Mouse (Mus musculus): ENCODE data around the gene Fbxl16. TPM values are rescaled to one million over a fixed set of nuclear protein-coding genes. Genes with fewer than 3 reads are reported as not detected.

The Fbxl16 gene
- 33.0 and 43.5 TPM in 2 replicates for polyA plus RNA-seq (2015; fragmentation: Nextera tagmentation; extraction: Ambion mirVana)

GRCm38 (mm10) chr17:25808789-25809605 lies at the start of gene Fbxl16:
Gene Fbxl16, plus strand, starts transcription at chr17:25809085.
- Histone ChIP-seq H3K4me1 (replicated peaks; ENCODE audit: control insufficient read depth, insufficient read depth, low read length) (peaks cover 34% of the 10 kb centered on the region), H3K27me3 (replicated peaks; ENCODE audit: control insufficient read depth, insufficient read depth, low read length) (no peaks in the 10 kb centered on the region), H3K27ac (ENCODE audit: low read length) (peak within 1 kb of the TSS; percentile 88), H3K4me2 (ENCODE audit: low read length) (peak within 1 kb of the TSS; percentile 98), H3K4me3 (replicated peaks; ENCODE audit: low read length) (peak within 1 kb of the TSS; percentile 71), H3K36me3 (ENCODE audit: control insufficient read depth, insufficient read depth) (no peaks in the 10 kb centered on the region), H3K9me3 (ENCODE audit: control insufficient read depth, low read length) (no peaks in the 10 kb centered on the region), H3K9ac (replicated peaks; ENCODE audit: low read depth, low read length) (peak within 1 kb of the TSS; percentile 82)
- under 1% methylated on average over 76 of the region's 100 CpGs for WGBS
- peak; percentile 90 for ATAC-seq

- Histone ChIP-seq H3K36me3 (ENCODE audit: control insufficient read depth, insufficient read depth) (no peaks in the 10 kb centered on the region), H3K4me3 (replicated peaks; ENCODE audit: low read length) (no peak overlapping the region), H3K4me2 (ENCODE audit: low read length) (no peak overlapping the region), H3K27me3 (replicated peaks; ENCODE audit: control insufficient read depth, insufficient read depth, low read length) (no peaks in the 10 kb centered on the region), H3K4me1 (replicated peaks; ENCODE audit: control insufficient read depth, insufficient read depth, low read length) (no peaks in the 10 kb centered on the region), H3K9ac (replicated peaks; ENCODE audit: low read depth, low read length) (no peak overlapping the region), H3K27ac (ENCODE audit: low read length) (no peak overlapping the region), H3K9me3 (ENCODE audit: control insufficient read depth, low read length) (no peaks in the 10 kb centered on the region)
- 75% methylated on average over 8 of the region's 8 CpGs for WGBS
- no peak for ATAC-seq
Observed at GRCm38 (mm10) chr17:25760148-25760547, 48.7 kb upstream of the Fbxl16 start.

- WGBS = 67% methylated on average over 4 of the region's 4 CpGs
- Histone ChIP-seq H3K9ac (replicated peaks; ENCODE audit: low read depth, low read length) (no peak overlapping the region), H3K4me3 (replicated peaks; ENCODE audit: low read length) (no peak overlapping the region), H3K27ac (ENCODE audit: low read length) (no peak overlapping the region), H3K4me1 (replicated peaks; ENCODE audit: control insufficient read depth, insufficient read depth, low read length) (0 out of 2 replicates have a peak, but pooled peaks cover 3% of the 10 kb centered on the region), H3K9me3 (ENCODE audit: control insufficient read depth, low read length) (no peaks in the 10 kb centered on the region), H3K4me2 (ENCODE audit: low read length) (no peak overlapping the region), H3K27me3 (replicated peaks; ENCODE audit: control insufficient read depth, insufficient read depth, low read length) (no peaks in the 10 kb centered on the region), H3K36me3 (ENCODE audit: control insufficient read depth, insufficient read depth) (no peaks in the 10 kb centered on the region)
- no peak for ATAC-seq
Observed at GRCm38 (mm10) chr17:25761561-25761970, 47.3 kb upstream of the Fbxl16 start.

GRCm38 (mm10) chr17:25762591-25762990 lies 46.3 kb upstream of the Fbxl16 start:
- WGBS = 45% methylated on average over 3 of the region's 3 CpGs
- Histone ChIP-seq H3K27me3 (replicated peaks; ENCODE audit: control insufficient read depth, insufficient read depth, low read length) (no peaks in the 10 kb centered on the region), H3K4me1 (replicated peaks; ENCODE audit: control insufficient read depth, insufficient read depth, low read length) (0 out of 2 replicates have a peak, but pooled peaks cover 3% of the 10 kb centered on the region), H3K36me3 (ENCODE audit: control insufficient read depth, insufficient read depth) (no peaks in the 10 kb centered on the region), H3K9me3 (ENCODE audit: control insufficient read depth, low read length) (no peaks in the 10 kb centered on the region), H3K27ac (ENCODE audit: low read length) (no peak overlapping the region), H3K4me3 (replicated peaks; ENCODE audit: low read length) (no peak overlapping the region), H3K4me2 (ENCODE audit: low read length) (no peak overlapping the region), H3K9ac (replicated peaks; ENCODE audit: low read depth, low read length) (no peak overlapping the region)
- no peak for ATAC-seq

GRCm38 (mm10) chr17:25765886-25766285 lies 43.0 kb upstream of the Fbxl16 start:
- ATAC-seq = no peak
- H3K4me1 ChIP-seq (replicated peaks; ENCODE audit: control insufficient read depth, insufficient read depth, low read length) = 0 out of 2 replicates have a peak, but pooled peaks cover 3% of the 10 kb centered on the region
- no peak overlapping the region for H3K9ac ChIP-seq (replicated peaks; ENCODE audit: low read depth, low read length)
- H3K4me2 ChIP-seq (ENCODE audit: low read length) = no peak overlapping the region
- no peaks in the 10 kb centered on the region for H3K27me3 ChIP-seq (replicated peaks; ENCODE audit: control insufficient read depth, insufficient read depth, low read length)
- H3K27ac ChIP-seq (ENCODE audit: low read length) = no peak overlapping the region
- 11% methylated on average over 5 of the region's 5 CpGs for WGBS
- H3K36me3 ChIP-seq (ENCODE audit: control insufficient read depth, insufficient read depth) = no peaks in the 10 kb centered on the region
- H3K4me3 ChIP-seq (replicated peaks; ENCODE audit: low read length) = no peak overlapping the region
- H3K9me3 ChIP-seq (ENCODE audit: control insufficient read depth, low read length) = no peaks in the 10 kb centered on the region

- Histone ChIP-seq H3K36me3 (ENCODE audit: control insufficient read depth, insufficient read depth) (no peaks in the 10 kb centered on the region), H3K4me3 (replicated peaks; ENCODE audit: low read length) (no peak overlapping the region), H3K9me3 (ENCODE audit: control insufficient read depth, low read length) (no peaks in the 10 kb centered on the region), H3K27me3 (replicated peaks; ENCODE audit: control insufficient read depth, insufficient read depth, low read length) (no peaks in the 10 kb centered on the region), H3K9ac (replicated peaks; ENCODE audit: low read depth, low read length) (no peak overlapping the region), H3K4me2 (ENCODE audit: low read length) (no peak overlapping the region), H3K4me1 (replicated peaks; ENCODE audit: control insufficient read depth, insufficient read depth, low read length) (peaks cover 11% of the 10 kb centered on the region), H3K27ac (ENCODE audit: low read length) (no peak overlapping the region)
- WGBS = 48% methylated on average over 9 of the region's 9 CpGs
- ATAC-seq = no peak
Observed at GRCm38 (mm10) chr17:25769331-25769730, 39.6 kb upstream of the Fbxl16 start.

GRCm38 (mm10) chr17:25773549-25774120 lies 35.2 kb upstream of the Fbxl16 start, which contains the start of gene Narfl:
Gene Narfl, plus strand, starts transcription at chr17:25773776.
- peaks cover 11% of the 10 kb centered on the region for H3K4me1 ChIP-seq (replicated peaks; ENCODE audit: control insufficient read depth, insufficient read depth, low read length)
- no peaks in the 10 kb centered on the region for H3K9me3 ChIP-seq (ENCODE audit: control insufficient read depth, low read length)
- peak within 1 kb of the TSS; percentile 54 for H3K4me3 ChIP-seq (replicated peaks; ENCODE audit: low read length)
- under 1% methylated on average over 37 of the region's 37 CpGs for WGBS
- peak within 1 kb of the TSS; percentile 64 for H3K9ac ChIP-seq (replicated peaks; ENCODE audit: low read depth, low read length)
- H3K36me3 ChIP-seq (ENCODE audit: control insufficient read depth, insufficient read depth) = no peaks in the 10 kb centered on the region
- no peaks in the 10 kb centered on the region for H3K27me3 ChIP-seq (replicated peaks; ENCODE audit: control insufficient read depth, insufficient read depth, low read length)
- H3K27ac ChIP-seq (ENCODE audit: low read length) = no peak within 1 kb of the TSS
- peak within 1 kb of the TSS; percentile 70 for H3K4me2 ChIP-seq (ENCODE audit: low read length)
- peak; percentile 90 for ATAC-seq

- Histone ChIP-seq H3K4me2 (ENCODE audit: low read length) (no peak overlapping the region), H3K4me3 (replicated peaks; ENCODE audit: low read length) (no peak overlapping the region), H3K9ac (replicated peaks; ENCODE audit: low read depth, low read length) (no peak overlapping the region), H3K27ac (ENCODE audit: low read length) (no peak overlapping the region), H3K9me3 (ENCODE audit: control insufficient read depth, low read length) (no peaks in the 10 kb centered on the region), H3K36me3 (ENCODE audit: control insufficient read depth, insufficient read depth) (no peaks in the 10 kb centered on the region), H3K4me1 (replicated peaks; ENCODE audit: control insufficient read depth, insufficient read depth, low read length) (peaks cover 11% of the 10 kb centered on the region), H3K27me3 (replicated peaks; ENCODE audit: control insufficient read depth, insufficient read depth, low read length) (no peaks in the 10 kb centered on the region)
- WGBS = 82% methylated on average over 10 of the region's 10 CpGs
- ATAC-seq = no peak
Observed at GRCm38 (mm10) chr17:25775318-25776062, 33.4 kb upstream of the Fbxl16 start.

GRCm38 (mm10) chr17:25777948-25778347 lies 30.9 kb upstream of the Fbxl16 start:
- no peak for ATAC-seq
- Histone ChIP-seq H3K36me3 (ENCODE audit: control insufficient read depth, insufficient read depth) (peaks cover 10% of the 10 kb centered on the region; the same call in 1 of the 2 replicates), H3K27me3 (replicated peaks; ENCODE audit: control insufficient read depth, insufficient read depth, low read length) (no peaks in the 10 kb centered on the region), H3K4me1 (replicated peaks; ENCODE audit: control insufficient read depth, insufficient read depth, low read length) (peaks cover 11% of the 10 kb centered on the region), H3K9me3 (ENCODE audit: control insufficient read depth, low read length) (no peaks in the 10 kb centered on the region), H3K9ac (replicated peaks; ENCODE audit: low read depth, low read length) (no peak overlapping the region), H3K4me2 (ENCODE audit: low read length) (no peak overlapping the region), H3K4me3 (replicated peaks; ENCODE audit: low read length) (no peak overlapping the region), H3K27ac (ENCODE audit: low read length) (no peak overlapping the region)
- 92% methylated on average over 5 of the region's 5 CpGs for WGBS
